Mouse (Mus musculus) liver, postnatal 0 days (tissue): ENCODE results near the gene Phrf1.

ENCODE experiments used
- CTCF ChIP-seq: sonication (generic); IDR thresholded peaks from 2 replicates; pipeline ENCODE4 v1.5.1; 2016; ENCODE audit warnings: antibody characterized with exemption, low read depth
- EP300 ChIP-seq: IDR thresholded peaks from 2 replicates; pipeline ENCODE4 v1.6.1; 2016; ENCODE audit warnings: antibody characterized with exemption, low read depth, mild to moderate bottlenecking

GRCm38 (mm10) chr7:141264761-141265410 is 36.3 kb downstream of the Phrf1 start:
- TF ChIP-seq CTCF (peak; percentile 79), EP300 (no peak)
